Mouse (Mus musculus): ENCODE results near the gene Pcdh8.

Pcdh8 gene

GRCm38 (mm10) chr14:79771094-79771535 lies at the start of gene Pcdh8:
Pcdh8 (minus strand) TSS chr14:79771312.
- DNase-seq, result peak; percentile 61 to 80

DNA sequence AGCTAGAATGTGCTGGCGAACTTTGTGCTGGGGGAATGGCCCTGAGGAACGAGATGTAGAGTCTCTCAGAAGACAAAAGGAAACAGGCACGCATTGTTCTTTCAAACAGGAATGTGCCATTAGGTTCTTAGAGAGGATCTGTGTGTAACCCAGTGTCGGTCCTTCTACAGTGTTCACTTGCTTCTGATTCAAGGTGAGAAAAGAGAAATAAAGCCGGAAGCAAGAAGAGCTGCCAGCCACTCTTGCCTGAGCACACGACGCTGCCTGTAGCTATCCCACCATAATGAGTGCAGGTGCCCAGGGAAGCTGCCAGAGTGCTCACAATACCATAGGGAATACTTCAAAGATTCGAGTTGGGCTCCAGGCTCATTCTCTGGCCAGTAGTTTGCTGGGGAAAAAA lies 43.6 kb upstream of the Pcdh8 start:
- DNase-seq, result no peak

GRCm38 (mm10) chr14:79814084-79814483 lies 43.0 kb upstream of the Pcdh8 start:
- DNase-seq, result no peak

GRCm38 (mm10) chr14:79793179-79793578 lies 22.1 kb upstream of the Pcdh8 start:
- DNase-seq, result no peak

DNA sequence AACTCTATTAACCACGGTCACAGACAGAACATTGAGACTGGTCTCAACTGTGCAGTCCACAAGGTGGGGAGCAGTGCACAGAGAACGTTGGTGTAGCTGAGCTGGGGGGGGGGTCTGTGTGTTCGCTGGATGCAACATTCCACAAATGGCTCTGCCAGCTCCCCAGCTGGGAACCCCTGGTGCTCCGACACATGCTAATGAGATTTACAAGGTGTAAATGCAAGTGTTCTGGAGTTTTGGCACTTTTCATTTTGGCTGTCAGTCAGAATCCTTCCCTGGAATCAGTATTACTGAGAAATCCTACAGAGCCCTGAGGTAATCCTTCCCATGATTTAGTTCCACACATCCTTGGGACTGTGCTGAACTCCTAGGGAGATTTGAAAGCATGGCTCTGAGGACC lies 18.4 kb upstream of the Pcdh8 start:
- no peak for DNase-seq

DNA sequence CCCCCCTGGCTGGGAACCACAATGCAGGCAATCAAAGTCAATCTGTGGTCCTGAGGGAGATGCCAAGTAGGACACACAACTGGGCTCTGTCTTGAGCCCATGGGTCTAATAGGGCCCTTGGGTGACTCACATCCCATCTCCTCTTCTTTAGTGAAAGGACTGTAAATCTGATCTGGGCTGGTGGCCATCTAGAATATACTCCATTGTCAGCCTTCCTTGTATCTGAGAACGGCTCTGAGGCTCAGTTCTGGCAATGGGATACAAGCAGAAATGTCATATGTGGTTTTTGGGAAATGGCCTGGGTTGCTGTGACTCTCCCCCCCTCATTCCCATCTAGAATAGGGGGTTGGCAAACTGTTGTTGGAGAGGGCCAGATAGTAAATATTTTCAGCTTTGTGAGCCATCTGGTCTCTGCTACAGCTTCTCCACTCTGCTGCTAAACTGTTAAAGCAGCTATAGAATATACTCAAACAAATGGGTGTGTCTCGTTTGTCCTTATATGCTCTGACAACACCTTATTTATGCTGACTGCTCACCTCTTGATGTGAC lies 17.6 kb upstream of the Pcdh8 start:
- DNase-seq, result no peak

DNA sequence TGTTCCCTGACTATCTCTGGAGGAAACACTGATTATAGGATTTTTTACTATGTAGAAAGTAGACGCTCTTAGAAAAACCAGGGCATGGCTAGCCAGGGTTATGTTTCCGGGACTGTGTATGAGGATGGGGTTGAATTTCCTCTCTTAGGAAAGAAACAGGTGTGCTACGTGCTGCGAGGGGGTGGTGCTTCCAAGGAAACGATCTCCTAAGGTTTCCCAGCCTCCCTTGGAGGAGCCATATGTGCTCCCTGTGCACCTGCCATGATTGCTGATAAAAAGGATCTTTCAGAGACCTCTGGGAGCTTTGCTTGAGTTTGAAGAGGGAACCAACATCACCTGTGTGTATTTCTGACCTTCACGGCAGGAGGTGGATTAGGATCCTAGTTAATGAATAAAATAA lies 16.8 kb upstream of the Pcdh8 start:
- no peak for DNase-seq

DNA sequence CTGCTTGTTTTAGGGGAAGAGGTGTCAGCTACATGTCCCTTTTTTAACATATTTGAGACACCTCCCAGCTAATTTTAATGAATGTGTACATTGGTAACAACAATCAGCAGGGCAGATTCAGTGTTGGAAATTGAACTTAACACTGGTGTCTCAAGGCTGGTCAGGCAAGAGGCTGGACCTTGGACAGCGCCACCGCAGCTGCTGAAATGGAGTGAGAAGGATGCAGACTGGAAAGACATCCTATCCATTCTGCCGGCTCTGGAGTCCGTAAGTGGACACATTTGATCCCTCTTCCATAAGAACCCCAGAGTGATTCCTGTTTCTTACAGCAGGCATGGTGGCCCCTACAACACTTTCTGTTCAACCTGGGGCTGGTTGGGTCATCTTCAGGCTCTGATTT lies 14.3 kb upstream of the Pcdh8 start:
- no peak for DNase-seq

- DNase-seq, result no peak
Observed at GRCm38 (mm10) chr14:79780889-79781288, 9.8 kb upstream of the Pcdh8 start.

DNA sequence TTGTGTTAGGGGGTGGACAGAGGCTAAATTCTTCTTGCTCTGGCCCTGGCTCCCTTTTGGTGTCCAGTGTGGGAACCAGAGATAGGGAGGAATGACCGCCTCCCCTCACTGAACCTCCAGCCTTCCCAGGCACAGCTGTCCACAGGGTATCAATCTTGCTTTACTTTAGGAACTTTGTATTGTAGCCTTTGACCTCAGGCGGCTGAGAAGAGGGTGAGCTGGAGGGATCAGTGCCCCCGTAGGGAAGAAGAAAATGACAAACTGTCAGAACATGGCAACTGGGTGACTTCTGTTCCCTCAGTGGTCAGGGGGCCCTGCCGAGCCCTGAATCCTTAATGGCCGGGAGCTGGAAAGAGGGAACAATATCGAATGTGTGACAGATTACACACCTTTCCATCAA lies 9.2 kb upstream of the Pcdh8 start:
- DNase-seq, result no peak

DNA sequence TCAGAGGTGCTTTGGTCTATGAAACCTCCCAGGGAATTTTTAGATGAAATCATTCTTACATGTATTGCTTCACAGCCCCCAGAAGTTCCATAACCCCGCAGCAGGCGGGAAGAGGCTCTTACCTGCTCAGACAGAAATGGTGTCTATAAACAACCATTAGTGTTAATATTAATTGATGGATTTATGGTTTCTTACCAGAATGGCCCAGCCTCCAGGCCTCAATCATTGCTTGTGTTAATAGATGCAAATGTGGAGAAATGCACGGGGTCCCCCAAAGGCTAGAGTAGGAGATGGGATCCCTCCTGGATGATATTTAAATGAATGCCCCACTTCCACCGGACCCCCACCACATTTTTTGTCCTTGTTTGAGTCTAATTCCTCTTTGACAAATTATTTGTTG lies 8.7 kb upstream of the Pcdh8 start:
- DNase-seq, result no peak

GRCm38 (mm10) chr14:79773425-79774391 lies 2.6 kb upstream of the Pcdh8 start:
- DNase-seq, result no peak

DNA sequence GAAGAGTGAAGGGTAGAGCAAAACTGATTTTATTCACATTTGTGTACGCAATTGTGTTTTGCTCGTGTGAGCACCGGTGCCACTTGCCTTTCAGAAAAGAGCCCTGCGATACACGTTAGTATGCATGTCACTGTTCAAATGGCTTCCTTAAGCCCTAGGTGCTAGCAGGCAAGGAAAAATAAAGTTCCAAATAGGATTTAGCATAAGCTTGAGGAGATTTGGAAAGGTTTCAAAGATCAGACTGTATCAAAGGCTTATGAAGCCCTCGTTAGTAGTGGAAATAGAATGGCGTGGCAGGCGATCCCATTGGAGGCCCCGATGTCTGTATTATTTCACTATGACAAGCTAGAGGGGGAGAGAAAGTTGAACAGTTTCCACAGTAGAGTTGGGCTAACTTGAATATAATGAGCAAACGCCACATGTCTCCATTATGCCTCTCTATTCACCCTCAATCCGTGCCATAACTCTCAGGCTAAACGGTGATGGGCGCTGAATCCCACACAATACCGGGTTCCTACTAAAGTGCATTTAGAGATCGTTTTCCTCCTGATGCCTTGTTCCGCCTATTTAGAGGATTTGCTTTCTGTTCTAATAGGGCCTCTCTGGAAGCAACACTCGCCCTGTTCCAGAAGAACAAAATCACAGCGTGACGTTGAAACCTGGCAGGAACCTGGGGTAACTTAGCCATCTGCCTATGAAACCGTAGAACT lies 845 bp upstream of the Pcdh8 start:
- DNase-seq, result no peak

DNA sequence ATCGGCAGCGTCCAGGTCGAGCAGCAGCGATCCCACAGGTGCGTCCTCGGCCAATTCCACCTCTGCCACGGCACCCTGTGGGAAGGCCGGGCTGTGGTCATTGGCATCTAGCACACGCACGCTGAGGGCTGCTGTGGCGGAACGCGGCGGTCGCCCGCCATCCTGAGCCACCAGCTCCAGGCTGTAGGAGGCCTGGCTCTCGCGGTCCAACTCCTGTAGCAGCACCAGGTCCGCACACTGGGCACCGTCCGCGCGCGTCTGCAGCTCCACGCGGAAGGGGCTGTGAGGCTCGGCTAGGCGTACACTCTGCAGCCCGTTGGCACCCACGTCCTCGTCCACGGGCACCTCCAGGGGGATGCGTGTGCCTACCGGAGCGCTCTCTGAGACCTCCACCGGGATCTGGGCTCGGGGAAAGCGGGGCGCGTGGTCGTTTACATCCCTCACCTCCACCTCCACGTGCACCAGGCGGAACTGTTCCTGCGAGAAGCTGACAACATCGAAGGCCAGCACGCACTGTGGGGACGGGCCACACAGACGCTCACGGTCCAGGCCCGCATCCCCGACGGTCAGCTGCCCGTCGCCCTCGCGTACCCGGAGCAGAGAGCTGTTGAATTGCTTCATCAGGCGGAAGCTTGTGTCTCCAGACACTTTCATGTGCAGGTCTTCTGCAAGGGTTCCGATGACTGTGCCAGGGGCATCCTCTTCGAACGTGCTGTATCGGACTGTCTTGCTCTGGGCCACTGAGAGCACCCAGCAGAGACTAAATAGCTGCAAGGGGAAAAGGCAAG lies 612 bp downstream of the Pcdh8 start:
- DNase-seq, result peak in 1 of 2 experiments; percentile 2

DNA sequence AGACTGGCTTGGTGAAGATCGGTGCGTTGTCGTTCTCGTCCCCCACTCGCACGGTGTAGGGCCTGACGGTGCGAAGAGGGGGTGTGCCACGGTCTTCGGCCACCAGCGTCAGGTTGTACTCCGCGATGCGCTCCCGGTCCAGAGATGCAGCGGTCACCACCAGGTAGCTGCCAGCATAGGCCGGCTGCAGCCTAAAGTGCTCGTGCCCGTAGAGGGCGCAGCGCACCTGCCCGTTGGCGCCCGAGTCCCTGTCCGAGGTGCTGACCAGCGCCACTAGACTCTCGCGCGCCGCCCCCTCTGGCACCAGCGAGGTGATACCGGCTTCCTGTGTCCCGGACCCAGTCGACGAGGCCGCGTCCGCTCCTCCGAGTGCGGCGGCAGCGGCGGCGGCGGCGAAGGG lies 1.5 kb downstream of the Pcdh8 start:
- peak; percentile 67 to 85 for DNase-seq

GRCm38 (mm10) chr14:79768996-79769395 lies 2.1 kb downstream of the Pcdh8 start:
- DNase-seq, result peak; percentile 7 to 19

DNA sequence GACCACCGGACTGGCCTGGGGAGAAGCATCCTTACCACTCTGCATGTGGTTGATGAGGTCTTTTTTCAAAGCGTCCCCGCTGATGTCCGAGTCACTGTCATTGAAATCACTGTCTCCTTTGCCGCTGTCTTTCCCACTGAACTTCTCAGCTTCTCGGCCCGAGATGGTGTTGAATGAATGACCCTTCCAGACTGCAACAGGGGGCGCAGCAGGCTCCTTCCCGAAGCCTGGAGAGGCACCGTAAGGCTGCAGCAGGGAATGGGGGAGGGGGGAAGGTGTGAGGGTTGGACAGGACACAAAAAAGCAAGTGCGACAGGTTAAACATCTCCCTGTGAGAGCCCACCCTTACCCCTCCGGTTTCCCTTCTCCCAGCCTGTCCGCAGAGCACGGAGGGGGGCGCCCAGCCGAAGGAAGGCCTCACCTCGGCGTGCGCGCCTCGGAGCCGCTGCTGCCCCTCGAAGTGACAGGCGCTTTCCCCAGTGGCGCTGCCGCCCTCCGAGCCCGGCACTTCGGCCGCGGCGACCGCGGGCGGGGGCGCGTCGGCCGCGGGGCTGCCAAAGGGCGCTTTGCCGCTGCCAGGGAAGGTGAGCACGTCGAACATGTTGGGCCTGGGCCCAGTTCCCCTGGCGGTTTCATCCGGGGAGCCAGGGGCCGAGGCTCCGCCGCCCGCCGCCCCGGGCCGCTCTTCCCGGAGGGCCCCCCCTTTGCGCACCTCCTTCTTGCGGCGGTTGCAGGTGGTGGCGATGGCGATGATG lies 2.9 kb downstream of the Pcdh8 start:
- no peak for DNase-seq

DNA sequence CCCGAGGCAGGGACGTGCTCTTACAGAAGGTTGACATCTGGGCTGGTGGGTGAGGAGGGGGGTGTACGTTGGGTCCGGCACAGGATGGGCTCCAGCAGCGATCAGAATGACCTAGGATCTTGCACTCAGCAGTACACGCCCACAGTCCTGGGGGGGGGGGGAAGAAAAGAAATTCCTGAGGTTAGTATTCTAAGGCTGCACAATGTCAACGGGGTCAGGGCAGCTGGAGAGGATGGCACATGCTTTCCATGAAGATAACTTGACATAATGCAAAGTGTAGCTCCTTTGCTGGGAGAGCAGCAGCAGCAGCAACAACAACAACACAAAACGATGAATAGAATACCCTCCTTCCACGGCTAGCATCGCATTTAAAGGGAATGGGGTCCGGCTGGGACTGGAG lies 3.5 kb downstream of the Pcdh8 start:
- no peak for DNase-seq

DNA sequence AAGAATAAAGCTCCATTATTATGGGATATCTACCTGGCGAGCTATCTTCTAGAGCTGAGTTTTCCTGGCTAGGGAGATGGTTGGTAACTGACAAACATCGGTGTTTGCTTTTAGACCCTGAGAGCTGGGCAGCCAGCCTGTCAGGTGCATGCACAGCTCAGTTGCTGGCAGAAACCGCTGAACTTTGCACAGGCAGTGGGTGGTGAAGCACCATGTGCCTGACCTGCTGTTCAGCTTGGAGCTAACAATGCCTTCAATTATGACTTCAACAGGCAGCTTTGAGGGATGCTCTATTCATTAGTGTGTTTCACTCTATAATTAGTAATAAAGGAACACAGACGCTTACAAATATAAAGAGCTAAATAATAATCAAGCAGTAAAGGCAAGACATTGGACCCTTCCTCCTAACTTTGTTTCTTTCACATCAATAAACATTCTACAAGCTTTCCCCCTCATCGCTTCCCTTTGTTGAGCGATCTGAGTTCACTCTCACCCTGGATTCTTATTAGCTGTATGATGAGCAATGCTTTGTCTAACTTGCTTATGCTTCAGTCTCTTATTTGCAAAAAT lies 5.8 kb downstream of the Pcdh8 start:
- peak in 1 of 2 experiments; percentile 9 for DNase-seq

- no peak for DNase-seq
Observed at GRCm38 (mm10) chr14:79754601-79755222, 16.4 kb downstream of the Pcdh8 start.

DNA sequence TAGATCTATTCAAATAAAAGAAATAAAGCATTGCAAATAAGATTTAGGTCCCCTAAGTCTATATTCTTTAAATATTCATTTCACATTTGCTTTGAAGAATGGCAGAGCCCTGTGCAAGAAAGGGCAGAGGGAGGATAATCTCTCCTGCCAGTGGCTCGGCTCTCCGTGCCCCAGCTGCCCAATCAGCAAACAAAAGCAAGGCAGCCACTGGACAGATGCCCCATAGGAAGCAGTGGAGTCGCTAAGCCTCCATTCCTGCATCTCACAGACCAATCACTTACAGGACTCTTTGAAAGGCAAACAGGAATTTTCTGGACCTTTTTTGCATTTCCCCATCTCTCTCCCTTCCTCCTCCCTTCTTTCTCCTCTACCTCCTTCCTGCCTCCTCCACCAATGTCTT lies 17.0 kb downstream of the Pcdh8 start:
- DNase-seq, result no peak

Measured in kidney, adult 8-10 months (tissue).